Mouse (Mus musculus): ENCODE measurements around the gene Neurog2.

- TF ChIP-seq CTCF (IDR thresholded peaks at IDR 0.05; ENCODE audit: low read depth) (no peak), EP300 (IDR thresholded peaks at IDR 0.05; ENCODE audit: low read depth) (no peak)
Observed at GRCm38 (mm10) chr3:127631582-127631981, 1.4 kb upstream of the Neurog2 start.
